Mouse (Mus musculus): ENCODE results near the gene Pou3f3. TPM values are rescaled to one million over a fixed set of nuclear protein-coding genes. Genes with fewer than 3 reads are reported as not detected.

The Pou3f3 gene
- polyA plus RNA-seq, 1 experiment from 2014 or later: 19.0 TPM

- no peak for ATAC-seq (replicated peaks)
- WGBS: 13% methylated on average over 17 of the region's 17 CpGs
- H3K4me3 ChIP-seq: peak overlapping the region; percentile 1; the same call in 1 of the 2 replicates
Measured at GRCm38 (mm10) chr1:42704981-42705810, 9.6 kb downstream of the Pou3f3 start.

GRCm38 (mm10) chr1:42705811-42706160, 10.2 kb downstream of the Pou3f3 start:
- peaks cover 83% of the 10 kb centered on the region for H3K4me1 ChIP-seq

More at GRCm38 (mm10) chr1:42704981-42705810, 9.6 kb downstream of the Pou3f3 start:
- H3K27ac ChIP-seq: peak overlapping the region; percentile 43
- H3K9me3 ChIP-seq: no peaks in the 10 kb centered on the region
- H3K4me1 ChIP-seq: peaks cover 81% of the 10 kb centered on the region
- no peaks in the 10 kb centered on the region for H3K27me3 ChIP-seq (replicated peaks)
- peak overlapping the region; percentile 11 for H3K9ac ChIP-seq
- H3K4me2 ChIP-seq: peak overlapping the region; percentile 56
- no peaks in the 10 kb centered on the region for H3K36me3 ChIP-seq (replicated peaks)

GRCm38 (mm10) chr1:42707196-42707595, 11.6 kb downstream of the Pou3f3 start:
- peak overlapping the region; percentile 45; the same call in 1 of the 2 replicates for H3K27ac ChIP-seq
- no peaks in the 10 kb centered on the region for H3K36me3 ChIP-seq (replicated peaks)
- H3K4me2 ChIP-seq: peak overlapping the region; percentile 69
- H3K4me1 ChIP-seq: peaks cover 86% of the 10 kb centered on the region
- H3K9ac ChIP-seq: no peak overlapping the region
- no peaks in the 10 kb centered on the region for H3K27me3 ChIP-seq (replicated peaks)
- no peak for ATAC-seq (replicated peaks)
- no peak overlapping the region for H3K4me3 ChIP-seq
- no peaks in the 10 kb centered on the region for H3K9me3 ChIP-seq
- WGBS: 10% methylated on average over 5 of the region's 5 CpGs

More at GRCm38 (mm10) chr1:42705811-42706160, 10.2 kb downstream of the Pou3f3 start:
- Histone ChIP-seq H3K9ac (no peak overlapping the region; the same call in 1 of the 2 replicates), H3K4me2 (peak overlapping the region; percentile 56), H3K27ac (peak overlapping the region; percentile 43), H3K4me3 (peak overlapping the region; percentile 1; the same call in 1 of the 2 replicates), H3K36me3 (replicated peaks) (no peaks in the 10 kb centered on the region), H3K9me3 (no peaks in the 10 kb centered on the region), H3K27me3 (replicated peaks) (no peaks in the 10 kb centered on the region)
- ATAC-seq (replicated peaks): no peak
- WGBS: 12% methylated on average over 8 of the region's 8 CpGs

DNA sequence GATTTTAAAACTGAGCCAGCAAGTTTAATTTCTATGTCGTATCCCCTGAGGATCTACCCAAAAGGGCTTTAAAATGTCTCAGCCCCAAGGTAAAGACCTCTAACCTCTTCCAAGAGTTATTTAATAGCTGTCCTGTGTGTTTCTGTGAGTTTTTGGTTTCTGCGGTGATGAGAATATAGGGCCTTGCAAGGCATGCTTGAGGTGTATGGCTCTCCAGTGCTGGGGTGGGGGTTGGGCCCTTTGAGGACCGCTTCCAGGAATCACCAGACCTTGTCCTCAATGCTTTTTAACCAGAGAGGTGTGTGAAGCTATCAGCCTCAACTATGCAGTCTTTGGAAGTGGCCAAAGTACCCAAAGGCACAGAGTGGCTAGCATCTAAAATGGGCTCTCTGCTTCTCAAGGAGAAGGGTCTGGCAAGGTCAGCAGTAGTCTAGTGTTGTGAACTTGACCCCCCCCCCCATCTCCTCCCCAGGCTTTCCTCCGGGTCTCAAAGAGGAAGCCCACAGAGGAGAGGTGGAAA, 12.1 kb downstream of the Pou3f3 start:
- peak overlapping the region; percentile 69 for H3K4me2 ChIP-seq
- H3K36me3 ChIP-seq (replicated peaks): no peaks in the 10 kb centered on the region
- no peaks in the 10 kb centered on the region for H3K27me3 ChIP-seq (replicated peaks)
- ATAC-seq (replicated peaks): no peak
- no peaks in the 10 kb centered on the region for H3K9me3 ChIP-seq
- H3K4me3 ChIP-seq: no peak overlapping the region
- no peak overlapping the region for H3K9ac ChIP-seq
- WGBS: 18% methylated on average over 4 of the region's 4 CpGs
- peak overlapping the region; percentile 45; the same call in 1 of the 2 replicates for H3K27ac ChIP-seq
- peaks cover 83% of the 10 kb centered on the region for H3K4me1 ChIP-seq

DNA sequence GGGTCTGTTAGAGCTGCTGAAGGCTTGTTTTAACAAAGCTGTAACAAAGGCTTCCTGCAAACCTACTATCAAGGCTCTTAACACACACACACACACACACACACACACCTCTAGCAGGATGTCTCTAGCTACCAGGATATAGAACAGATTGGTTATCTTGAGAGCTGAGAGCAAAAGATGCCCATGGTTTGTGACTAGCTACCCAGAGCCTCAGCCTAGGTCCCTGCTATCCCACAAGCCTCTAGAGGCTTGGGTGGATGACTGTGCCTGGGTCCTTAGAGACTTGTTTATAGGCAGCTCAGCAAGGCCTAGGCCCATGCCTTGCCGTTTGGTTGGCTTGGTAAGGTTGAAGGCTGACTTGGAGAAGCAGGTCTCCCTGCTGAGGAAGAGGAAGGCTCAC, 13.5 kb downstream of the Pou3f3 start:
- no peak for ATAC-seq (replicated peaks)
- WGBS: 20% methylated on average over 1 of the region's 1 CpGs
- Histone ChIP-seq H3K4me2 (peak overlapping the region; percentile 69; the same call in 1 of the 2 replicates), H3K4me1 (peaks cover 83% of the 10 kb centered on the region), H3K9ac (0 out of 2 replicates have a peak overlapping the region, but pooled peaks have one; percentile 8), H3K36me3 (replicated peaks) (no peaks in the 10 kb centered on the region), H3K27me3 (replicated peaks) (no peaks in the 10 kb centered on the region), H3K4me3 (0 out of 2 replicates have a peak overlapping the region, but pooled peaks have one; percentile 2), H3K27ac (peak overlapping the region; percentile 45; the same call in 1 of the 2 replicates), H3K9me3 (no peaks in the 10 kb centered on the region)

- H3K4me3 ChIP-seq: peak overlapping the region; percentile 2; the same call in 1 of the 2 replicates
- WGBS: 15% methylated on average over 7 of the region's 7 CpGs
- H3K9me3 ChIP-seq: no peaks in the 10 kb centered on the region
- peak overlapping the region; percentile 45; the same call in 1 of the 2 replicates for H3K27ac ChIP-seq
- no peaks in the 10 kb centered on the region for H3K27me3 ChIP-seq (replicated peaks)
- H3K4me1 ChIP-seq: peaks cover 81% of the 10 kb centered on the region
- no peak for ATAC-seq (replicated peaks)
- H3K4me2 ChIP-seq: peak overlapping the region; percentile 69
- H3K9ac ChIP-seq: 0 out of 2 replicates have a peak overlapping the region, but pooled peaks have one; percentile 8
- H3K36me3 ChIP-seq (replicated peaks): no peaks in the 10 kb centered on the region
Measured at GRCm38 (mm10) chr1:42709431-42710160, 14.0 kb downstream of the Pou3f3 start.

- ATAC-seq (replicated peaks): no peak
- Histone ChIP-seq H3K4me2 (peak overlapping the region; percentile 69), H3K9ac (no peak overlapping the region; the same call in 1 of the 2 replicates), H3K36me3 (replicated peaks) (no peaks in the 10 kb centered on the region), H3K4me1 (peaks cover 77% of the 10 kb centered on the region), H3K27me3 (replicated peaks) (no peaks in the 10 kb centered on the region), H3K4me3 (peak overlapping the region; percentile 11; the same call in 1 of the 2 replicates), H3K9me3 (no peaks in the 10 kb centered on the region), H3K27ac (peak overlapping the region; percentile 12; the same call in 1 of the 2 replicates)
- 17% methylated on average over 4 of the region's 4 CpGs for WGBS
Measured at GRCm38 (mm10) chr1:42710234-42710633, 14.7 kb downstream of the Pou3f3 start.

DNA sequence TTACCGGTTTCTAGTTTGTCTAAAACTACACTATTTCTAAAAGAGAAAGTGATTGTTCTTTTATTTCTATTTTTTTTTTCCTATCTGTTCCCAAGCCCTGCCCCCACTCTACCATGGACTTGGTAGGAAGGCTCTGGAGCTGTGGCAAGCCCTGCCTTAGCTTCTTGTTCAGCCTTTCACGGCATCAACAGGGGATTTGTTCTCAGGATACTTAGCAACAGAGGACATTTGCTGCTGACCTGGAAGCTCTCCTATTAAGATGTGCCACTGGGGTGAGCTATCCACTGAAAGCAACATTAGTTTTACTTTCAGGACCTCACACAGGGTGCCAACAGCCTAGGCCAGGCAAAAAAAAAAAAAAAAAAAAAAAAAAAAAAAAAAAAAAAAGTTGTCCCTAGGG, 15.4 kb downstream of the Pou3f3 start:
- 6% methylated on average over 2 of the region's 2 CpGs for WGBS
- no peak for ATAC-seq (replicated peaks)

GRCm38 (mm10) chr1:42711456-42712310, 16.1 kb downstream of the Pou3f3 start:
- WGBS: 10% methylated on average over 8 of the region's 8 CpGs
- ATAC-seq (replicated peaks): no peak
- H3K4me2 ChIP-seq: peak overlapping the region; percentile 69
- peak overlapping the region; percentile 62 for H3K27ac ChIP-seq
- H3K9ac ChIP-seq: peak overlapping the region; percentile 16; the same call in 1 of the 2 replicates
- no peaks in the 10 kb centered on the region for H3K9me3 ChIP-seq
- peaks cover 63% of the 10 kb centered on the region for H3K4me1 ChIP-seq
- H3K36me3 ChIP-seq (replicated peaks): no peaks in the 10 kb centered on the region
- H3K4me3 ChIP-seq: peak overlapping the region; percentile 54
- no peaks in the 10 kb centered on the region for H3K27me3 ChIP-seq (replicated peaks)

More for the DNA sequence above, 15.4 kb downstream of the Pou3f3 start:
- Histone ChIP-seq H3K36me3 (replicated peaks) (no peaks in the 10 kb centered on the region), H3K9me3 (no peaks in the 10 kb centered on the region), H3K4me3 (peak overlapping the region; percentile 54; the same call in 1 of the 2 replicates), H3K4me2 (peak overlapping the region; percentile 69), H3K27me3 (replicated peaks) (no peaks in the 10 kb centered on the region), H3K27ac (peak overlapping the region; percentile 12), H3K4me1 (peaks cover 69% of the 10 kb centered on the region), H3K9ac (no peak overlapping the region)

DNA sequence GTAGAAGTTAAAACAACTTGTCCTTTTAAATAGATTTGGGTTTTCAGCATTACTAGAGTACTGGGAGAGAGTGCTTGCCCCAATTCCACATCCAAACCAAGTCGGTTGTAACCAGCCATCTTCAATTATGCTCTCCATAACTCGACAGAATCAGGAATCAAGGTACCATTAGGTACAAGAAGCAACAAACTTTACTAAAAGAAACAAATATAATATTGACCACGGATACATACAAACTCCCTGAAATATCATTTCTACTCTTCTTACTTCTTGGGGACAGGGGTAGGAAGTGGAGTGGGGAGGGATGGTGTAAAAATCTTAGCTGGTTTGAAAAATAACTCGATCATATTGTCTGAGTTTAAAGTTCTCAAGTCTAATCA, 16.7 kb downstream of the Pou3f3 start:
- H3K4me3 ChIP-seq: peak overlapping the region; percentile 54
- H3K36me3 ChIP-seq (replicated peaks): no peaks in the 10 kb centered on the region
- 0 out of 2 replicates have a peak overlapping the region, but pooled peaks have one; percentile 16 for H3K9ac ChIP-seq
- ATAC-seq (replicated peaks): no peak
- 0 out of 2 replicates have a peak overlapping the region, but pooled peaks have one; percentile 62 for H3K27ac ChIP-seq
- 13% methylated on average over 4 of the region's 4 CpGs for WGBS
- H3K4me2 ChIP-seq: peak overlapping the region; percentile 69
- H3K4me1 ChIP-seq: peaks cover 57% of the 10 kb centered on the region
- no peaks in the 10 kb centered on the region for H3K27me3 ChIP-seq (replicated peaks)
- no peaks in the 10 kb centered on the region for H3K9me3 ChIP-seq
